Mouse (Mus musculus): ENCODE data around the gene Txnrd3.

GRCm38 (mm10) chr6:89687100-89687499, 43.3 kb downstream of the Txnrd3 start:
- TF ChIP-seq CTCF (IDR thresholded peaks at IDR 0.05; ENCODE audit: low read depth) (no peak), EP300 (IDR thresholded peaks at IDR 0.05; ENCODE audit: low read depth) (no peak)
